Mouse (Mus musculus) heart, embryonic 15.5 days (tissue): Measurements from ENCODE around the gene 4933411K16Rik. TPM values are rescaled to one million over a fixed set of nuclear protein-coding genes. Genes with fewer than 3 reads are reported as not detected.
"Not testable (repeated sequence)": the region's sequence is repeated elsewhere in the genome, so short reads cannot be mapped to it uniquely, and the experiment has no call there.

Source experiments
- ATAC-seq: fragments of 200-750 bp; cut with Nextera tagmentation; replicated peaks from 2 replicates; pipeline ENCODE4 v1.8.0; 2017; ENCODE audit warnings: low read depth, moderate TSS enrichment; ENCODE audit not compliant: insufficient number of reproducible peaks, insufficient read depth, low FRiP score
- H3K27ac ChIP-seq: fragments of 300-500 bp; sonication (generic); 2 replicates; pipeline ENCODE4 v1.5.1; 2015; ENCODE audit warnings: mild to moderate bottlenecking, inconsistent platforms
- H3K27me3 ChIP-seq: fragments of 300-500 bp; sonication (generic); 2 replicates; pipeline ENCODE4 v1.6.1; 2015; ENCODE audit warnings: inconsistent platforms
- H3K36me3 ChIP-seq: fragments of 300-500 bp; sonication (generic); 2 replicates; pipeline ENCODE4 v1.6.1; 2015; ENCODE audit warnings: mild to moderate bottlenecking, inconsistent platforms
- H3K4me1 ChIP-seq: fragments of 300-500 bp; sonication (generic); replicated peaks from 2 replicates; pipeline ENCODE4 v1.6.1; 2015; ENCODE audit warnings: inconsistent platforms
- H3K4me2 ChIP-seq: fragments of 300-500 bp; sonication (generic); 2 replicates; pipeline ENCODE4 v1.6.1; 2015; ENCODE audit warnings: inconsistent platforms, mild to moderate bottlenecking, moderate library complexity
- H3K4me3 ChIP-seq: fragments of 300-500 bp; sonication (generic); 2 replicates; pipeline ENCODE4 v1.5.1; 2015; ENCODE audit warnings: mild to moderate bottlenecking, inconsistent platforms
- H3K9ac ChIP-seq: fragments of 300-500 bp; sonication (generic); 2 replicates; pipeline ENCODE4 v1.6.1; 2015; ENCODE audit warnings: mild to moderate bottlenecking, inconsistent platforms
- H3K9me3 ChIP-seq: fragments of 300-500 bp; sonication (generic); replicated peaks from 2 replicates; pipeline ENCODE4 v1.6.1; 2016; ENCODE audit warnings: inconsistent platforms
- WGBS: fragments of 180-500 bp; shearing (Covaris S2); methylation state at CpG from one replicate; pipeline ENCODE4 v1.1.7; 2015; ENCODE audit warnings: mixed read lengths; 5-methylcytosine and 5-hydroxymethylcytosine counted together
- polyA plus RNA-seq: library from polyadenylated mRNA; unstranded; fragments of >200 nt; fragmentation: Nextera tagmentation; extraction: Ambion mirVana; gene quantifications from 2 replicates; pipeline ENCODE4 v1.2.1, GENCODE M21; 2015

Gene 4933411K16Rik
- polyA plus RNA-seq, 1 experiment from 2014 or later = not detected

- ATAC-seq = no peak
- Histone ChIP-seq H3K9ac (no peak overlapping the region), H3K36me3 (0 out of 2 replicates have a peak, but pooled peaks cover 3% of the 10 kb centered on the region), H3K4me3 (no peak overlapping the region), H3K4me2 (no peak overlapping the region), H3K27ac (no peak overlapping the region), H3K4me1 (peaks cover under 1% of the 10 kb centered on the region), H3K9me3 (no peaks in the 10 kb centered on the region), H3K27me3 (no peaks in the 10 kb centered on the region)
- WGBS = 75% methylated on average over 11 of the region's 11 CpGs
Measured at GRCm38 (mm10) chr19:42080469-42080868, 28.4 kb downstream of the 4933411K16Rik start.

GRCm38 (mm10) chr19:42081613-42082012 is 29.6 kb downstream of the 4933411K16Rik start:
- H3K27ac ChIP-seq, H3K4me3 ChIP-seq, H3K4me2 ChIP-seq, H3K27me3 ChIP-seq, ATAC-seq, H3K9me3 ChIP-seq, H3K9ac ChIP-seq, H3K36me3 ChIP-seq: not testable (repeated sequence)
- WGBS = 92% methylated on average over 5 of the region's 5 CpGs
- H3K4me1 ChIP-seq = peaks cover 11% of the 10 kb centered on the region

DNA sequence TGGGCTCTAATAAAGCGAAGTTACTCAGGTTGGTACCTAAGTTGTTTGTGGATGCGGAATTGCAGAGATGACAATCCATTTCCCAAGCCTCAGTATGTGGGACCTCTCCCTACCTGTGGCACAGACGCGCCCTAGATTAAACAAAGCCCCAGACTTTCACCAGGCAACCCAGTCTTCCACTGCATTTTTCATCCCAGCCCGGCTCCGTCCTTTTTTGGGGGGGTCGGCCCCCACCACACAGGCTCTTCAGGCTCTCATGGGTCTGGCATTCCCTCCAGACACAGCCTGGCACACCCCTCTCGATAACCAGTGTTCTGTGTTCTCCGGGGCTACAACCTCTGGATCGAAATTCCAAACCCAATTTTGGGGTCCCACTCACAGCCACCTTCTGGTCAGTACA is 33.6 kb downstream of the 4933411K16Rik start:
- Histone ChIP-seq H3K27me3 (no peaks in the 10 kb centered on the region), H3K4me3 (peak overlapping the region; percentile 75), H3K27ac (no peak overlapping the region), H3K9me3 (no peaks in the 10 kb centered on the region), H3K4me1 (peaks cover 20% of the 10 kb centered on the region), H3K4me2 (peak overlapping the region; percentile 96), H3K36me3 (no peaks in the 10 kb centered on the region), H3K9ac (peak overlapping the region; percentile 59)
- WGBS = 10% methylated on average over 10 of the region's 10 CpGs
- ATAC-seq = no peak

DNA sequence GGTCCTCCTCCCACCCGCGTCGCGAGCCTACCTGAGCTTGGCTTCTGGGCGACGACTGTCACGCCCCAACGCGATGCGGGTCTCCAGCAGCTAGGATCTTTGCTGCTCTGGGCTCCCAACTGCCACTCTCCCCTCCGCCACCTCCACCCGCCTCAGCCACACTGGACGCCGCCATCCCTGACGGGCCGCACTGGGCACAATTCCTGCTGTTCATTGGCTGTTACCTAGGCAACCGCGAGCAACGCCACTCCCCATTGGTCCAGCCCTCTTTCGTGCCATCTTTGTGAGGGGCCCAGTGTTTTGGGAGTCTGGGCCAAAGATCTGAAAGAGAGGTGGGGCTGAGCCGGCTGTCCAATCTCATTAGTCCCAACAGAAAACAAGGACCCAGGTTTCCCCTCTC is 34.1 kb downstream of the 4933411K16Rik start, which contains the start of gene Morn4:
TSS of gene Morn4 (minus strand) at position 192 of the 400 bp plus-strand sequence.
- Histone ChIP-seq H3K9me3 (no peaks in the 10 kb centered on the region), H3K4me2 (peak within 1 kb of the TSS; percentile 96), H3K4me3 (peak within 1 kb of the TSS; percentile 75), H3K27me3 (no peaks in the 10 kb centered on the region), H3K27ac (no peak within 1 kb of the TSS), H3K36me3 (no peaks in the 10 kb centered on the region), H3K4me1 (peaks cover 22% of the 10 kb centered on the region), H3K9ac (peak within 1 kb of the TSS; percentile 59)
- ATAC-seq = peak; percentile 33; the same call in 1 of the 2 replicates
- under 1% methylated on average over 21 of the region's 21 CpGs for WGBS

DNA sequence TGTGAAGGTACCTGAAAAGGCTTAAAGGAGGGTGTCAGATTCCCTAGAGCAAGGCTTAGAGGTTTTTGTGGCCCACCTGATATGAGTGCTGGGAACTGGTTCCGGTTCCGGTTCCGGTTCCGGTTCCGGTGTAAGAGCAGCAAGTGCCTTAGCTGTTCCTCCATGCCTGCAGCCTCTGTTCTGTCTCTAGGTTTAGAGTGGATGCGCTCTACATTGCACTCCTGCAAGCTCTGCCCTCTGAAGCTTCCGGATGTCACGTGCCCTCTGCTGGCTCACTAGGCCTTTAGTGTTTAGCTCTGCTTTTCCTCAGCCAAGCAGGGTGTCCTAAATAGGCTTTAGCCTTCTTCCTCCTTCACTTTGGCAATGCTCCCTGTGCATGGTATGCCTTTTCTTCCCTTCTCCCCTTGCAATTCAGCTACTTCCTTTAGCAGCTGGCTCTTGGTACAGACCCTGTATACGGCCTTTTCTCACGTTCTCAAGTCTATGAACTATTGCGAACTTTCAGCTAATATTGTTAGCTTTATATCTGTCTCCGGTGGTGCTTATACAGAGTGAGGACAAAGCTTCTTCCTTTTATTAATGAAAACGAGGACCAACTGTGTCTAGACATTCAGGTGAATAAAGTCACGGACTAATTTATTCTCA is 37.2 kb downstream of the 4933411K16Rik start:
- H3K4me2 ChIP-seq = peak overlapping the region; percentile 72
- H3K4me3 ChIP-seq = peak overlapping the region; percentile 82
- peaks cover 29% of the 10 kb centered on the region for H3K4me1 ChIP-seq
- H3K9me3 ChIP-seq = no peaks in the 10 kb centered on the region
- peak overlapping the region; percentile 90 for H3K27ac ChIP-seq
- 20% methylated on average over 14 of the region's 14 CpGs for WGBS
- no peak for ATAC-seq
- peak overlapping the region; percentile 24; the same call in 1 of the 2 replicates for H3K9ac ChIP-seq
- no peaks in the 10 kb centered on the region for H3K36me3 ChIP-seq
- no peaks in the 10 kb centered on the region for H3K27me3 ChIP-seq

- peak; percentile 99 for ATAC-seq
- under 1% methylated on average over 54 of the region's 55 CpGs for WGBS
- Histone ChIP-seq H3K9ac (peak within 1 kb of the TSS; percentile 87), H3K27ac (peak within 1 kb of the TSS; percentile 91), H3K27me3 (no peaks in the 10 kb centered on the region), H3K9me3 (no peaks in the 10 kb centered on the region), H3K36me3 (no peaks in the 10 kb centered on the region), H3K4me1 (peaks cover 29% of the 10 kb centered on the region), H3K4me2 (peak within 1 kb of the TSS; percentile 88), H3K4me3 (peak within 1 kb of the TSS; percentile 82)
Measured at GRCm38 (mm10) chr19:42089748-42090595, 37.9 kb downstream of the 4933411K16Rik start, which contains the start of gene Pi4k2a. Gene Pi4k2a, plus strand, starts transcription at chr19:42090470.

- no peaks in the 10 kb centered on the region for H3K27me3 ChIP-seq
- peak overlapping the region; percentile 82 for H3K4me3 ChIP-seq
- peaks cover 26% of the 10 kb centered on the region for H3K4me1 ChIP-seq
- peak overlapping the region; percentile 88 for H3K4me2 ChIP-seq
- H3K36me3 ChIP-seq = no peaks in the 10 kb centered on the region
- peak; percentile 71 for ATAC-seq
- H3K9ac ChIP-seq = peak overlapping the region; percentile 87
- H3K9me3 ChIP-seq = no peaks in the 10 kb centered on the region
- H3K27ac ChIP-seq = peak overlapping the region; percentile 91
- WGBS = under 1% methylated on average over 52 of the region's 52 CpGs
Measured at GRCm38 (mm10) chr19:42090637-42091141, 38.6 kb downstream of the 4933411K16Rik start.

DNA sequence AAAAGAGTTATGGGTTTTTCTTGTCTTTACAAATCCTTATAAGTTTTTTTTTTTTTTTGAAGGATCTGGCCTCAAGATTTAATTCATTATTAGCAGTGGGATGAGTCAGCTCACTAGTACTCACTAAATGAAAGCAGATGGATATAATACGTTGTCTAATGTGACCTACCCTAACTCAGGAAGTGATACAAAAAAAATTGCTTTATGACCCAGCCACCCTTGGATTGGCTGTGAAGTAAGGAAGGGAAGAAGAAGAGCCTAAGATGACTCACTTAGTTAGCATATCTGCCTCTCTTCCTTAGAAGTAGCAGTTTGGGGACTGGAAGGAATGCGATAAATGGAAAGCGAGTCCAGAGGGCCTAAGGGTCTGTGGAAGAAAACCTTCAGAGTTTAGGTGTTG is 47.4 kb downstream of the 4933411K16Rik start:
- Histone ChIP-seq H3K4me1 (no peaks in the 10 kb centered on the region), H3K9ac (no peak overlapping the region), H3K27me3 (no peaks in the 10 kb centered on the region), H3K27ac (no peak overlapping the region), H3K9me3 (no peaks in the 10 kb centered on the region), H3K4me3 (no peak overlapping the region), H3K36me3 (peaks cover 14% of the 10 kb centered on the region), H3K4me2 (no peak overlapping the region)
- WGBS = 78% methylated on average over 3 of the region's 3 CpGs
- no peak for ATAC-seq

Other genes starting within 250 kb of the 4933411K16Rik start
- 2.1 and 2.6 TPM in 2 replicates for gene Frat1, start 222.3 kb upstream of the 4933411K16Rik start, polyA plus RNA-seq
- gene Frat2, start 204.1 kb upstream of the 4933411K16Rik start, polyA plus RNA-seq = 2.2 and 3.5 TPM in 2 replicates
- 7.4 and 10.1 TPM in 2 replicates for gene Rrp12, start 156.1 kb upstream of the 4933411K16Rik start, polyA plus RNA-seq
- gene Pgam1, start 140.3 kb upstream of the 4933411K16Rik start, polyA plus RNA-seq = 666 and 693 TPM in 2 replicates
- 39.3 and 46.9 TPM in 2 replicates for gene Exosc1, start 118.8 kb upstream of the 4933411K16Rik start, polyA plus RNA-seq
- 46.5 and 62.7 TPM in 2 replicates for gene Zdhhc16, start 118.8 kb upstream of the 4933411K16Rik start, polyA plus RNA-seq
- gene Mms19, start 71.1 kb upstream of the 4933411K16Rik start, polyA plus RNA-seq = 19.7 and 22.5 TPM in 2 replicates
- 14.6 and 18.0 TPM in 2 replicates for gene Ubtd1, start 70.5 kb upstream of the 4933411K16Rik start, polyA plus RNA-seq
- 0.25 TPM in 1 of 2 replicates, not detected in the other for gene Ankrd2, start 16.2 kb upstream of the 4933411K16Rik start, polyA plus RNA-seq
- gene Hoga1, start 6.6 kb upstream of the 4933411K16Rik start, polyA plus RNA-seq = 0.44 and 0.80 TPM in 2 replicates
- gene Morn4, start 34.1 kb downstream of the 4933411K16Rik start, polyA plus RNA-seq = 10.4 and 12.6 TPM in 2 replicates
- 13.3 and 16.1 TPM in 2 replicates for gene Pi4k2a, start 38.2 kb downstream of the 4933411K16Rik start, polyA plus RNA-seq
- gene Avpi1, start 76.8 kb downstream of the 4933411K16Rik start, polyA plus RNA-seq = 29.7 and 34.1 TPM in 2 replicates
- gene Marveld1, start 95.2 kb downstream of the 4933411K16Rik start, polyA plus RNA-seq = 15.8 and 24.0 TPM in 2 replicates
- 18.4 and 26.7 TPM in 2 replicates for gene Zfyve27, start 111.7 kb downstream of the 4933411K16Rik start, polyA plus RNA-seq
- gene Sfrp5, start 150.0 kb downstream of the 4933411K16Rik start, polyA plus RNA-seq = 4.1 and 4.3 TPM in 2 replicates
- gene Golga7b, start 195.3 kb downstream of the 4933411K16Rik start, polyA plus RNA-seq = 0.30 and 0.38 TPM in 2 replicates